Mouse (Mus musculus) fat pad, adult 2 months (tissue): Measurements from ENCODE around the gene Mthfd1.

Experiments
- DNase-seq: peaks from one replicate; pipeline ENCODE4 v3.0.0-alpha.2; 2011; ENCODE audit warnings: low read depth, low spot score; ENCODE audit errors: extremely low read depth

Gene Mthfd1

DNA sequence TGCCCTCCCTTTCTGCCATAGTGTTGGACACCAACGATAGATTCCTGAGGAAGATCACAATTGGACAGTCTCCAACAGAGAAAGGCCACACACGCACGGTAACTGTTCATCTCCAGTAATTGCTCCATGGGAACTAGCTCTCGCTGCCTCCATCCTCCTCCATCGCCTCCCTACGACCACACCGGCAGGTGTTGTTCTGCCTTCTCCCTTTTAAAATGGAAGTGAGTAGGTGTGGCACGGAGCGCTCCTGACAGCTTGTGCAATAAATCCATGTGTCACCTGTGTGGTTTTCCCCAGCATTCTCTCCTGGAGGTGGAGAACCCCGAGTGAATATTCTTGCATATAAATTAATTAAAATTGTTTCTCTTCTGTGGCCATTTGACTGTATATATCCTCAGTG is 45.3 kb downstream of the Mthfd1 start:
- DNase-seq = no peak

- no peak for DNase-seq
Measured at GRCm38 (mm10) chr12:76303474-76303873, 48.4 kb downstream of the Mthfd1 start.

DNA sequence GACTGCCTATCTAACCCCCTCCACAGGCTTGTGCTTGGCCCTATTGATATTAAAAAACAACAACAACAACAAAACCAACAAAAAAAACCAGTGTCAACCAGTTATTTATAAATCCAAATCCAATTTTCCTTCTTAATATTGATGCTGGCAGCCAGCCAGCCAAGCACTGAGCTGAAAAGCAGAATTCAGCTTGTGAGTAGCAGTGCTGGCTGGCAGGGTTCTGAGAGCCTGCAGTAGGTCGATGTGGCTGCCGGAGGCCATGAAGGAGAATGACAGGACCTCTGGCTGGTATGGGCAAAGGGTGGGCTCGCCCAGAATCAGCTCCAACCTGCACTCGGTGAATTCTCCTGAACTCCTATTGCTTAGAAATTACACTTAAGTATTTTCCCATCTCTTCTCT is 49.1 kb downstream of the Mthfd1 start:
- no peak for DNase-seq

GRCm38 (mm10) chr12:76305107-76305506 is 50.0 kb downstream of the Mthfd1 start:
- no peak for DNase-seq

GRCm38 (mm10) chr12:76306852-76307561 is 51.9 kb downstream of the Mthfd1 start:
- DNase-seq = no peak

- no peak for DNase-seq
Measured at GRCm38 (mm10) chr12:76307964-76308363, 52.9 kb downstream of the Mthfd1 start.

DNA sequence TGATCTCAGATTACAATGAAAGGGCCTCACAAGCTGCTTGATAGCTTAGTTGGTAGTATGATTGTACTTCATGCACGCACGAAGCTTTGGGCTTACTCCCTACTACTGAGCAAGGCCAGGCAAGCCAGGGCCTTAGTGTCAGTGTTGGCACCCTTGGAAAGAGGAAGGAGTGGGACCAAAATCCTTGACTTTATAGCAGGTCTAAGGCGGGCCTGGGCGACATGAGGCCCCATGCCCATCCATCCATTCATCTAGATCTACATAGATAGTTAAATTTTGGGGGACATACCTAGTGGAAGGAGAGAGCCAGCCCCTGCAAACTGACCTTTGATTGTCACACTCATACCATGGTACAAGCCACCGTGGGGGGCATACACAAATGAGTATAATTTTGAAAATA is 53.3 kb downstream of the Mthfd1 start:
- DNase-seq = no peak

DNA sequence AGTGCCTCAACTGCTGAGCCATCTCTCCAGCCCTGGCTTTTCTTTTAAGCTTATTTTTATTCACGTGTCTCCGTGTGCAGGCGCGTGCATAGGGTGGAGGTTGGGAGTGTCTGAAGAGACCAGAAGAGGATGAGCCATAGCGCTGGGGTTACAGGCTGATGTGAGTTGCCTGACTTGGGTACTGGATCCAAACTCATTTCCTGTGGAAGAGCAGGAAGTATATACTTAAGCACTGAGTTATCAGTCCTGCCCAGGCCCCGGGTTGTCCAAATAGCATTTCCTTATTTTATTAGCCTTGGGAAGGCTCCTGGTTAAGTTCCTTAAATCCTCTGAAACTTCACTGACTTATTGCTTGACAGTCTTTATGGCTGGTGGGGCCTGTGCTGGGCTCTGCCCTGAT is 54.9 kb downstream of the Mthfd1 start:
- no peak for DNase-seq

- DNase-seq = no peak
Measured at GRCm38 (mm10) chr12:76310633-76311032, 55.5 kb downstream of the Mthfd1 start.

- peak; percentile 49 for DNase-seq
Measured at GRCm38 (mm10) chr12:76311227-76311626, 56.1 kb downstream of the Mthfd1 start.

- DNase-seq = peak; percentile 10
Measured at GRCm38 (mm10) chr12:76311951-76312350, 56.9 kb downstream of the Mthfd1 start.

- DNase-seq = no peak
Measured at GRCm38 (mm10) chr12:76318282-76319212, 63.4 kb downstream of the Mthfd1 start.

GRCm38 (mm10) chr12:76324679-76325431 is 69.8 kb downstream of the Mthfd1 start, which contains the start of gene Akap5:
Gene Akap5 (plus strand): TSS chr12:76324891.
- DNase-seq = no peak

- no peak for DNase-seq
Measured at GRCm38 (mm10) chr12:76326437-76327220, 71.5 kb downstream of the Mthfd1 start.

DNA sequence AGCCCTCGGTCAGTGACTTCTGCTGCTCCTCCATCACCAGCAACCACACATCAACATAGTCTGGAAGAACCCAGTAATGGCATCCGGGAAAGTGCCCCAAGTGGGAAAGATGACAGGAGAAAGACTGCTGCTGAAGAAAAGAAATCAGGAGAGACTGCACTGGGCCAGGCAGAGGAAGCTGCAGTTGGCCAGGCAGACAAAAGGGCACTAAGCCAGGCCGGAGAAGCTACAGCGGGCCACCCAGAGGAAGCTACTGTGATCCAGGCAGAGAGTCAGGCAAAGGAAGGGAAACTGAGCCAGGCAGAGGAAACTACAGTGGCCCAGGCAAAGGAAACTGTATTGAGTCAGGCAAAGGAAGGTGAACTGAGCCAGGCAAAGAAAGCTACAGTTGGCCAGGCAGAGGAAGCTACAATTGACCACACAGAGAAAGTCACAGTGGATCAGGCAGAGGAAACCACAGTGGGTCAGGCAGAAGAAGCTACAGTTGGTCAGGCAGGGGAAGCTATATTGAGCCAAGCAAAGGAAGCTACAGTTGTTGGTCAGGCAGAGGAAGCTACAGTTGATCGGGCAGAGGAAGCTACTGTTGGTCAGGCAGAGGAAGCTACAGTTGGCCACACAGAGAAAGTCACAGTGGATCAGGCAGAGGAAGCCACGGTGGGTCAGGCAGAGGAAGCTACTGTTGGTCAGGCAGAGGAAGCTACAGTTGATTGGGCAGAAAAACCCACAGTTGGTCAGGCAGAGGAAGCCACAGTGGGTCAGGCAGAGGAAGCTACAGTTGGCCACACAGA is 73.7 kb downstream of the Mthfd1 start:
- DNase-seq = no peak

DNA sequence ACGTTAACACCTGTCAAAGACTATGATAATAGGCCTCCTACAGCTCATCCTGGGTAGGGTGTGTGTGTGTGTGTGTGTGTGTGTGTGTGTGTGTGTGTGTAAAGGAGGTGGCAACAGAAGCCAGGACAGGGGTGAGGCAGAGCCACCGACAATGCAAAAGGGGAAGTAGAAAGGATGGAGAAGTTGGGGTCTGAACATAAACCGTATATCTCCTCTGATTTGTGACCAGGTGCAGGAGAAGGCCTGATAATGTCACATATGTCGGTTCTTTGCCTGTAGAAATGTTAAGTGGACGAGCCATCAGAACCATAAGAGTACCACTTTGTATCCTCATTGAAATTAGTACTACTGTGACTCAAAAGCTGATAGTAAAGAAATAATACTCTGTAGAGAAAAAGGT is 78.6 kb downstream of the Mthfd1 start:
- DNase-seq = no peak

- DNase-seq = no peak
Measured at GRCm38 (mm10) chr12:76335641-76336040, 80.5 kb downstream of the Mthfd1 start.

DNA sequence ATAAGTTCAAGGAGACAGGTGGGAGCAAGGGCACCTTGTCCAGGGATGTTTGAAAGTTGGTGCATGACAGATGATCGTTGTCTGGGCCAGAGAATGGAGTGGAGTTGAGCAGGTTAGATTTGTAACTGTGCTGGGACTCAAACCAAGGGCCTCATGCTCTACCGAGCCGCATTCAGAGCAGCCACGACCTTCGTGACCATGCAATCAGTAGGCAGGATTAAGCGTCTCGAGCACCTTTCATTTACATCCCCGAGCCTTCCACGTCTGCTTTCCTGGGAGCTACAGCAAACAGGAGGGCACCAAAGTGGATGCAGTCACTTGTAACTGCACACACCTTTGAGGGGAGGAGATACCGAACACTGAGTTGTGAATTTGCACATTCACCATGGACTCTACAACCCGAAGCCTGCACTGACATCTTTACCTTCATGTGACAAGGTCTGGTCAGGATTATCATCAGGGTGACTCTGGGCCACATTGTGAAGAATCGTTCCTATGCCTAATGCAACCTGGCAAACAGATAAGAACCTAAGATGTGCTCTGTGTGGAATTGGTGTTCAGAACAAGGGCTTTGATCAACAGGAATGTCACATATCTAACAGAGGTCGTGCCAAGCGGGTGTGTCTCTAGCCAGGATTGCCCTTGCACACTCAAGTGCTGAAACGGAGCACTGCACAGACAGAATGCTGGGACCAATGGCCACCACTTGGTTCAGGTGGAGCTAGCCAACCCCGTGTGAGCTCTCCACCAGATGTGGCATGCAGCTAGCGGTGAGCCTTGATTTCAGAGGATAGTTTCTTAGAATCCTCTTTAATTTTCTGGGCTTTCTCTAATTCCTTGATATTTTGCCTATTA is 81.2 kb downstream of the Mthfd1 start:
- DNase-seq = no peak

DNA sequence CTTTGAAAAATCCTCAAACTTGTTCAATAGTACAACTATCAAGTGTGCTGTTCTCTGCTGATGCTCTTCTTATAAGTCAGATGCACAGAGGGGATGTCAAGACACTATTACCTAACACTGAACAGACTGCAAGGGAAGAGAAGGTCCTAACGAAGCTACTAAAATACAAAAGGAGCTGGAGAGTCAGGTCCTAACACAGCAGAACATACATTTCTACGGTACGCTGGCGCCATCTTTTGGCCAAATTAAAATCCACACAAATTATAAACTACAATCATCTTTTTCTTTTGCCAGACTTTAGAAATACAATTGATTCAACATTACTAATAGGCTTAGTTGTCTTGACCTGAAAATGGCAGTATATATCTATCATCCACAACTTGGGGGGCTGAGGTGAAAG is 86.0 kb downstream of the Mthfd1 start:
- DNase-seq = no peak
